Mouse (Mus musculus): ENCODE data around the gene Tacc2.

DNA sequence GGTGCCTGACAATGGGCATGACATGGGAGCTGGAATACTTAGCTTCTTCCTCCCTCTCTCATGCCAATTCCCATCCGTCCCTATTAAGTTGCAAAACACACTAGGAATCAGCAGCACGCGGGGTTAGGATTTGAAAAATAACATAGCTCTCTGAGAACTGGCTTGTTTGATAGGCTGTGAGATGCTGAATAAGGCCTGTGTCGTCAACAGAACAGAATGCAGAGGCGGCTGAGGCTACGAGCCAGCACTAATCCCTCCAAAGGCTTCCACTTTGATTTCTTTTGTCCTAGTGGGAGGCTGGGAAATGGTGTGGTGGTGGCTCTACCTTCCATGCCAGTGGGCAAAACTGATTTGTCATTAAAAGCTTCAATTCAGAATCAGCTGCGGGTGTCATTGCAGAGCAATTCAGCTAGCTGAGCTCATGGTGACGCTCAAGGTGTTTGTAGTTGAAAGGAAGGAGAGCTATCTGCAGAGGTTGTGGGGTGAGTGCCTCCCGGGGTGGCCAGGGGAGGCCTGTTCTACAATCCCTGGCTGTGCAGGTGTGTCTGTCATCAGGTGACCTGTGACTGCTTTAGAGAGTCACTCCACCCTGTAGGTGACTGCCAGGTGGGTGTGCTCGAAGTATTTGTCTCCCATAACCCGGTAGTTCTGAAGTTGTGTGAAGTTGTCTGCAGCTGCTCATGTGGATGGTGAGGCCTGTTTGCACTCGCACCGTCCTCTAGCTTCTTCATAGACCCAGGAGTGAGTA lies 13.0 kb downstream of the Tacc2 start:
- TF ChIP-seq CTCF (IDR thresholded peaks at IDR 0.05; ENCODE audit: borderline replicate concordance, insufficient read depth, low read length) (no peak), POLR2A (IDR thresholded peaks at IDR 0.05; ENCODE audit: low read depth, low read length) (no peak)

Measured in embryonic fibroblast, embryonic 13.5 days (primary cell).